Mouse (Mus musculus) R1 (cell line): ENCODE results near the gene Zswim5.

ENCODE experiments used
- DNase-seq: peaks from one replicate; pipeline ENCODE4 v3.0.0-alpha.2; 2018; ENCODE audit warnings: low read depth, low spot score

Zswim5 gene

DNA sequence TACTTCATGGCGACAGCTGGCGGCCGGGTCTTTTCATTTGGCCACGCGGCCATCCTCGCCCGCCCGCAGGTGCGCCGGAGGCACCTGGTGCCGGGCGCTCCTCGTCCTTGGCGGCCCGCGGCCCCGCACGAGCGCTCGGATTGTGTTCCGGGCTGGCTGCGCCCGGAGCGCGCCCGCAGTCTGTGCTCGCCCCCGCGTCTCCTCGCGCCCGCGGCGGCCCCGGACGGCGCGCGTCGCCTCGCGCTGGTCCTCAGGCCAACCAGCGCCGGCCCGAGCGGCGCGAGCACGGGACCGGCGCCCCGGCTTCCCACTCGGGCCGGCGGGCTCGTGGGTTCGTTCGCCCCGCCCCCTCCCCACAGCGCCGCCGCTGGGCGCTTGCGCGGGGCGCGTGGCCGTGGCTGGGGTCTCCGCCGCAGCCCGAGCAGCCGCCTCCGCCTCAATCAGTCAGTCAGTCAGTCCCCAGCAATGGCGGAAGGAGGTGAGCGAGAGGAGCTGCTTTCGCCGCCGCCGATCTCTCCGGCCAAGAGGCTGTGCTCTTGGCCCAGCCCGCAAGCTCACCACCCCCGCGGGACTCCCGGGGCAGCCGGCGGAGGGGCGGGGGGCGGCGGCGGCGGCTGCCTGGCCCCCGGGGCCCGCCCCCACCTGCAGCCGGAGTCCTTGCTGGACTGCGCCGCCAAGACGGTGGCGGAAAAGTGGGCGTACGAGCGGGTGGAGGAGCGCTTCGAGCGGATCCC is at the start of gene Zswim5:
Gene Zswim5 (plus strand): TSS at position 382 of the 734 bp plus-strand sequence.
- DNase-seq: peak; percentile 71

DNA sequence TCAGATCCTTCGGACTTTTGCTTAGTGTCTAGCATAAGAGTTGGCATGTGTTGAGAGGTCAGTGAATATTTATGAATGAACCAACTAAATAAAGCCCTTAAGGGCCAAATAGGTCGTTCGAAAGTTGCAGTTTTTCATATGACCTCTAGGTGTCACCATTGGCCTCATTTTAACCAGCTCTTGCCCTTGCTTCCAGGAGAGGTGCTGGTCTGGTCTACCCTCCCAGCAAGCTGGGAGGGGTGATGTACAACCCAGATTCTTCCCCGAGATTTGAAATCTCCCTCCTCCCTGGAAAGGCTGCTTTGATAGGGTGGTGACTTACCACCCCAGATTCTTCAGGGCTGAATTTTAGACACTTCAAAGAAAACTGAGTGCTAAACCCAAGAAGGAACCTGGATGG is 49.4 kb upstream of the Zswim5 start:
- DNase-seq: peak; percentile 87

DNA sequence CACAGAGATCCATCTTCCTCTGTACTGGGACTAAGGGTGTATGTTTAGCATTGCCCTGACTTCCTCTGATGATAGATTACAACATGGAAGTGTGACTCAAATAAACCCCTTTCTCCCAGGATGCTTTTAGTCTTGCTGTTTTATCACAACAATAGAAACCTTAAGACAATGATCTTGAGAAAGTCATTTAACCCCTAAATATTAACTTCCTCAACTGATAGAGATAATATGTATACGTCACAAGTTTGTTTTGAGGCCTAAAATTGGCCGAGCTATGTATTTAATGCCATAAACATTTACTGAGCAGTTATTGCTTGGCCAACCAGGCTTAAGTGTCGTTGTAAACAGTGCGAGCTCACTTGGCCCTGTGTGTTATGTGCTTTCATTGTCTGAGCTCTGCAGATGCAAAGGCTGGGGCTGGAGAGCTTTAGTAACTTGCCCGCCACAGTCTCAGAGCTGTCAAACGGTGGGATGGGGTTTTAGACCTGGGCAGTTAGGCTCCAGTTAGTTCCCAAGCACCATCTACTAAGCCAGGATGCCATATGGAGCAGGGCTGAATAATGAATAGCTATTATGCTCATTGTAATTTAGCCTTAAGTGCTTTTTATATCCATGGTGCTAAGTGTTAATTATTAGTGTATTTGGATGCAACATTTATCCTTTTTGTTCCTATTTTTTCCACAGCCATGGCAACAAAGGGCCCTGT is 47.7 kb upstream of the Zswim5 start:
- no peak for DNase-seq

DNA sequence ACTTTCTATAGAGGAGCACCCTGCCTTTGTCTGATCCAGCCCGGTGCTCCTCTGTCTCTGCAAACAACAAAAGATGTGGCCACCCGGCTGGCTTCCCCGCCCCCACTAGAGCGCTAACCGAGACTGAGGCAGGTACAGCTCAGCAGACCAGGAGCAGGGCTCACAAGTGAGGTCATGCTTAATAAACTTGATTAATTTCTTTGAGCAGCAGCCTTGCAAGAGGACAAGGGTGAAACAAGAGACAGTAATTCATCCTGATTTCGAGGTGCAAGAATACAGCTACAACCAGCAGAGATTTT is 47.2 kb upstream of the Zswim5 start:
- no peak for DNase-seq

DNA sequence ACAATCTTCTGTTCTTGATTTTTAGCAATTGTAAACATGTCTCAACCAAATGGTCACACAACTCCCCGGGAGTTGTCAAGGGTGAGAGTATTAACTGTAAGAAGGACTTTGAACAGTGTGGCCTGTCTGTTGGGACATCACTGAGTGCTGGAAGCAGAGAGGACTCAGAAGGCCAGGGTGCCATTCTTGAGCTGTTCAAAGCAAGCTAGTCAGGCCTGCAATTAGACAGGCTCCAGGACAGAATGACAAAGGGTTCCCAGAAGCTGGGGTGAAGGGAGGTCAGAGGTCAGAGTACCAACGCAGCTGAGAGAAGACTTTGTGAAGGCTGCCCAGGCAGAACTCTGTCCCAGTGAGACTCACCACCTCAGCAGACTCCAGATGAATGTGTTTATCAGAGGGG is 38.2 kb upstream of the Zswim5 start:
- DNase-seq: no peak

DNA sequence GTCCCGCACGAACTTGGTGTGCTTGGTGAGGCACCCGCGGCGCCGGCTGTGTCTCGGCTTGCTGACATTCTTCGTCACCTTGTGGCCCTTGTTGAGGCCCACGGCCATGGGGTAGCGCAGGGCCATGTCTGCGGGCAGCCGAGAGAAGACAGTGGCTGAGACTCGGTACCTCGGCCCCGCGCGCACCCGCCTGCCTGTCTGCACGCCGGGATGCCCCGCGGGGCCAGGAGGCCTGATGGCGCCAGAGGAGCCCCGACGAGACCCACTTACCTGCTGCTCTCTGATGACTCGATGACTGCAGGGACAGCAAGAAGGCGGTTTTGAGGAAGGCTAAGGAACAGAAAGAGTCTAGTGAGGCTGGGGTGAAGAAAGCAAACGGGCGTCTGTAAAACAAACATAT is 37.1 kb upstream of the Zswim5 start:
- DNase-seq: peak; percentile 48

DNA sequence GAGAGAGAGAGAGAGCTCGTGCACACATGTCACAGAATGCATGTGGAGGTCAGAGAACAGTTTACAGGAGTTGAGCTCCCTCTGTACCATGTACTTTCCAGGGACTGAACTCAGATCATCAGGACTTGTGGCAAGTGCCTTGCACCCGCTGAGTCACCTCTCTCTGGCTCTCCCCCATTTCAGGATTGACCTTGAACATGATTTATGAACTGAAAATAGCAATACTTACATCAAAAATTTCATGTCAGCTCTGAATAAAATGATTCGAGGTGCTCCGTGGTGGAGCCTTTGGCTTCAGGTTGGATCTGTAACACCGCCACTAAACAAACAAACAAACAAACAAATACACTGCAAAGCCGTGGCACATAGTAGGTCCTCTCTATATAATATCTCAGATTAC is 36.3 kb upstream of the Zswim5 start:
- no peak for DNase-seq

DNA sequence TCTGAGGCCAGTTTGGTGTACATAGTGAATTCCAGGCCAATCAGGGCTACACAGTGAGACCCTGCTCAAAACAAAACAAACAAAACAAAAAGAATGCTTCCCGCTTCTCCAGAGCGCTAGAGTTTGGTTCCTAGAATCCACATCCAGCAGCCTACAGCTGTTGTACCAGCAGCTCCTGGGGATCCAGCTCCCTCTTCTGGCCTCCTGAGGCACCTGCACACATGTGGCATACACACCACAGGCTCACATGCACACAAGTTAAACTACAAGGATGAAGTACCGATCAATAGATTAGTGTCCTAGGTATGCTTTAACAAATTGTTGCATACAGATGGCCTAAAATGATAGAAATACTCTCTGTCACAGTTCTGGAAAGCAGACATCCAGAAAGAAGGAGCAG is 32.9 kb upstream of the Zswim5 start:
- DNase-seq: peak; percentile 79

DNA sequence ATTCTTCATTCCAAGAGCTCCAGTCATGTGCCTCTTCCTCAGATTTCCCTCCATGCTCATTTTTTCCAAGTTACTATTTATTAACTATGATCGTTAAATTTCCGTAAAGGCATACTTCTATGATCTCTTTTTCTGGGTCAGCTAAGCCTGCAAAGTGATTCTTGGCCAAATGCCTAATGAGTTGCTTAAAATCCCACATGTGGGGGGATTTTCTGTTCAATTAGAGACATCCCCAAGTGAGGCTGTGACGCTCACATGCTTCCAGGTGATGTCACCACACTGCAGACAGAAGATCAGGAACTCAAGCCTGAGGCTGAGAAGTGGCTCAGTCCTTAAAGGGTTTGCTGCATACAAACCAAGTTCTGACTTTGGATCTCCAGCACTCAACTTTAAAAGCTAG is 27.3 kb upstream of the Zswim5 start:
- DNase-seq: no peak

DNA sequence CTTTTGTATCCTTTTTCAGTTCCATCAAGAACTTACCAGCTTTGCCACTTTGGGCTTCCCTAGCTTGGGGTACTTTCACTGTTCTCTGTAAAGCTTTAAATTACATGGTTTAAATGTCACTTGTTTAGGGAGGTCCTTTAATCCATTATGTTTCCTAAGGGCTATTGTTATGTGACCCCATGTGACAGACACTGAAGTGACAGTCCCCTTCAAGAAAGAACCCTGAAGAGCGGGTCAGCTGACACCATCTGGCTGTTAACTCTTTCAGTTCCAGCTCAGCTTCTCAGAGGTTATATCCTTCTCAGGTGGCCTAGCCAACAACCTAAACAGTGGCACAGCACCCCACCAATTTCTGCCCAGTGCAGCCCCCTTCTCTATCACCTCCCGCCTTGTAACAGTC is 22.9 kb upstream of the Zswim5 start:
- no peak for DNase-seq

DNA sequence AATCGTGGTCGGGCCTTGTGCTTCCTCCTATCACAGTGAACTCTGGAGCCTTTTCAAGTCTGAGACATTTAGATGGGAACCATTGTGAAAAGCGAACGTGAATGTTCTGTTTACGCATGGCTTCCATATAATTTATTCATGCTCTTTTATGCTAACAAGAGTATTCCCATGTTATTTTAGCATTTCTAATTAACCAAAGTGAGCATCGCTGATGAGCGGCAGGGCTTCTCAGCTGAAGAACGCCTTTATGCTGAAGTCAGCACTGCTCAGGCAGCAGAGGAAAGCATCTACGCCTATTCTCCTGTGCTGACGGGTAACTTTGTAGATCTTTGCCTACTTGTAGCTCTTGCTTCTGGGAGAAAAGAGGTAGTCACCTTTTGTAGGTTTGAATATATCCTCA is 20.0 kb upstream of the Zswim5 start:
- no peak for DNase-seq

DNA sequence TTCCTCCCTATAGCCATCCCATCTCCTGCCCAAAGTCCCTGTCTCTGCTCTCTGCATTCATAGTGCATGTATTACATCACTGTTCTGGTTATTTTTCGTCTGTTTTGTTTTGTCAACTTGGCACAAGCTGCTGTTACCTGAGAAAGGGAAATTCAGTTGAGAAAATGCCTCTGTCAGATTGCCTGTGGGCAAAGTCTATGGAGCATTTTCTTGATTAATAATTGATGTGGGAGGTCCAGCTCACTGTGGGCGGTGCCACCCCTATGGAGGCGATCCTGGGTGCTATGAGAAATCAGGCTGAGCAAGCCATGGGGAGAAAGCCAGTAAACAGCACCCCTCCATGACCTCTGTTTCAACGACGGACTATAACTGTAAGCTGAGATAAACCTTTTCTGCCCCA is 17.5 kb upstream of the Zswim5 start:
- no peak for DNase-seq

DNA sequence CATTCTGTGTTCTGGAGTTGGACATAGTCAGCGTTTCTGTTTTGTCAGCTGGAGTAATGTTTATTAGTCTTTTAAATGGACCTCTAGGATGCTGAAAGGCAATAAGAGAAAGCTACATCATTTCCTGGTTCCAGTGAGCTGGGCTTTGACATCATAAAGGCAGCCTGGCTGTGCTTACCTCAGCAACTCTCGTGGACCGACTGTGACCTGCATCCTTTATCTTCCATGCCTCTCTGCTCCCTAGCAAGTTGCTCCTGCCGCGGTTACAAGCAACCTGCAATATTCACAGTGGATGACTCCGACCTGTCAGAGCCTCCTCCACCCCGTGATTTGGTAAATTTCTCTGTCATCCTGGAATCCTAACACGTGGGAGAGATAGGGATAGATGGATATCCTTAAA is 15.2 kb upstream of the Zswim5 start:
- no peak for DNase-seq

DNA sequence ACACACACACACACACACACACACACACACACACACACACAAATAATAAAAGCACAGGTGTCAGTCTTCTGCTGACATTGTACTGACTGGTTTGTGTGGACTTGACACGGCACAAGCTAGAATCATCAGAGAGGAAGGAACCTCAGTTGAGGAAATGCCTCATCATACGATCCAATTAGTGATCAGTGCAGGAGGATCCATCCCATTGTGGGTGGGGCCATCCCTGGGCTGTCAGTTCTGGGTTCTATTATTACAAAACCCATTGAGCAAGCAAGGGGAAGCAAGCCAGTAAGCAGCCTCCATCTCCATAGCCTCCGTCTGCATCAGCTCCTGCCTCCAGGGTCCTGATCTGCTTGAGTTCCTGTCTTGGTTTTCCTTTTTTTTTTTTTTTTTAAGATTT is 7.3 kb upstream of the Zswim5 start:
- DNase-seq: no peak

DNA sequence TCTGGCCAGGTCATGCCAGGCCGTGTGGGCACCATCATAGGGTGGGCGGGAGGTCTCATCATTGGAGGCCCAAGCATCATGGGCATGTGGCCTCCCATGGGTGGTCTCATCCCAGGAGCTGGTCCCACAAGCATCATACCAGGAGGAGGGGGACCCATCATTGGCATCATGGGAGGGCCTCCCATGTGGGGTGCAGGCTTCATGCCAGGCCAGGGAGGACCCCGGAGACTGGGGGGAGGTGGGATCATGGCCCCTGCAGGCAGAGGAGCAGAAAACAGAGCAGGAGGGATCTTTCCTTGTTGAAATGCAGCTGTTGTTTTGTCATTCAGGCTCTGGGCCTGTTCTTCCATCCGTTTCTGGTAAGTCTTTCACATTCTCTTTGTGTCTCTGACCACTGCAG is 2.6 kb upstream of the Zswim5 start:
- DNase-seq: no peak

DNA sequence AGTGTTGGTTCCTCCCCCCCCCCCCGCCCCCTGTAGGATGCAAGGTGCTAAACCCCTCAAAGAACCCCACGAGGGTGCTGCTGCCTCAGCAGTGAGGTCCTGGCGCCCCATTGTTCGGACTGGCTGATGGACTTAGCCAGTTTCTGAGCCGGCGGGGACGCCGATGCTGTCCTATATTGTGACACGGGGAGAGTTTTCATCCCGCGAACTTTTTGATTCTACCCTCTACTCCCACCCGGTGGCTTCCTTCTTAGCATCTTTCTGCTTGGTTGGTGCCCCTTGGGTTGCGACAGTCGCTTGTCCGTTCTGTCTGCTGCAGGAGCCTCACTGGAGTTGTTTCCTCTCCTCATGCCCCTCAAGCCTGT is 564 bp upstream of the Zswim5 start:
- DNase-seq: peak; percentile 68

DNA sequence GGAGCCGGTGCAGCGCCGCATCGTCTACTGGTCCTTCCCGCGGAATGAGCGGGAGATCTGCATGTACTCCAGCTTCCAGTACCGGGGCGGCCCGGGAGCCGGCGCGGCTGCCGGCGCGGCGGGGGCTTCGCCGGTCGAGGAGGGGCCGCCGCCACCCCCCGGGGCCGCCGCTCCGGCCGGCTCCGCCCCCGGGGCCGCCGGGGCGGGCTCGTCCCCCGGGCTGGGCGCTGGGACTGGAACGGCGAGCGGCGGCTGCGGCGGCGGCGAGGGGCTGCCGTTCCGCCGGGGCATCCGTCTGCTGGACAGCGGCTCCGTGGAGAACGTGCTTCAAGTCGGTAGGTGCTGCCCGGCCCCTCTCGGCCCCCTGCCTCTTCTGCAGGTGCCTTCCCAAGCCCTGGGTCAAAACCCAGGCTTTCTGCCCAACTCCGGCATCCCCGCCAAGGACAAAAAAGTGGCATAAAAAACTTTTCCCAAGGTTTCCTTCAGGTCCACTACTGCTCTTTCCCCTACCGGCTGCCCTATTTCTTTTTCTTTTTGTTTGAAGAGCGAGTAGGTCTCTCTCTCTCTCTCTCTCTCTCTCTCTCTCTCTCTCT is 649 bp downstream of the Zswim5 start:
- peak; percentile 49 for DNase-seq

DNA sequence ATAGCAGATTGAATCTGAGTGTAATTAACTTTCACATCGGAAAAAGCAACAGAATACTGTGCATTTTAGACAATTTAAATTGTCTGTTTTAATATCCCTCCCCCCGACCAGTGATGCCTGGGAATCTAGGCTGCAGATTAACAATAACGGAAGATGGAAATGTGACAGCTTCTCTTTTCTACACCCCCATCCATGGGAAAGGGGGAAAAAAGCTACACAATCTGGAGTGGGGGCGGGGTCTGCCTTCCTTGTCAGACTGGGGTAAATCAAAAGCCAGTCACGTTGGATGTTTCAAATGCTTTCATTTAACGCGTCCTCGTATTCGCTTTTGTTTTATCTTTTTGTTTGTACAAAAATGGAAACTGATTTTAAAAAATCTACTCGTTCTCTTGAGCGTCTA is 1.3 kb downstream of the Zswim5 start:
- peak; percentile 41 for DNase-seq

DNA sequence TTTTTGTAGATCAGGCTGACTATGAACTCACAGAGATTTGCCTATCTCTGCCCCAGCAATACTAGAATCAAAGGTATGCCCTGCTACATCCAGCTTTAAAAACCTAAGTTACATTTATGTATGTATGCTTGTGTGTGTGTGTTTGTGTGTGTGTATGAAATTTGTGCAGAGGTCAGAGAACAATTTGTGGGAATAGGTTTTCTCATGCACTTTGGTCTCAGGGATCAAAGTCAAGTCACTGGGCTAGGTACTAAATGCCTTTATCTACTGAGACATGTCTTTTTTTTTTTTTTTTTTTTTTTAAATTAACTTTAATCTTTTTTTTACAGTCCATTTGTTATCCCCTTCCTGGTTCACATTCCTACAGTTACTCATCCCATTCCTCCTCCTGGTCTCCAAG is 5.5 kb downstream of the Zswim5 start:
- DNase-seq: no peak

DNA sequence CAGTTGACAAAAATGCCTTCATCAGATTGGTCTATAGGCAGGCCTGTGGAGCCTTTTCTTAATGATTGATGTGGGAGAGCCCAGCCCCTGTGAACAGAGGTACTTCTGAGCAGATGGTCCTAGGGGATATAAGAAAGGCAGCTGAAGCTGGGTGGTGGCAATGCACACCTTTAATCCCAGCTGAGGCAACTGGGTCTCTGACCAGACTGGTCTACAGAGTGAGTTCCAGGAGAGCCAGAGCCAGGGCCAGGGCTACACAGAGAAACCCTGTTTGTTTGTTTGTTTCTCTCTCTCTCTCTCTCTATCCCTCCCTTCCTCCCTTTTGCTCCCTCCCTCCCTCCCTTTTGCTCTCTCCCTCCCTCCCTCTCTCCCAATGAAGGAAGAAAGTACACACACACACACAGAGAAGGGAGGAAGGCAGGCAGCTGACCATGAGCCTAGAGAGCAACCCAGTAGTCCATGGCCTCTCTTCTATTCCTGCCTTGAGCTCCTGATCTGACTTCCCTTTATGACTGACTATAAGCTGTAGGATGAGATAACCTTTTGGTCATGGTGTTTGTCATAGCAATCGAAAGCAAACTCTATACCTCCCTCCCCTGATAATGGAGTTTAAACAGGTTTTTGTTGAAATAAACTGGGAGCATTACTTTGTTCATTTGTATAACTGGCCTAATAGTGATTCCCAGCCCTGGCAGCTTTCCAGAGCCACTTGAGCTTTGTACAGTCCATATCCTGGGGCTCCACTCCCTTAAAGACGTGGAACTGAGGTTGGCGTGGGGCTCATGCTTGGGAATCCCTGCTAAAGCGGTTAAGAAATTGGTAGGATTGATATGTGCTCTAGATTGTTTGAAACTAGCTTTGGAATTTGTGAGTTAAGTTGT is 17.3 kb downstream of the Zswim5 start:
- DNase-seq: no peak

DNA sequence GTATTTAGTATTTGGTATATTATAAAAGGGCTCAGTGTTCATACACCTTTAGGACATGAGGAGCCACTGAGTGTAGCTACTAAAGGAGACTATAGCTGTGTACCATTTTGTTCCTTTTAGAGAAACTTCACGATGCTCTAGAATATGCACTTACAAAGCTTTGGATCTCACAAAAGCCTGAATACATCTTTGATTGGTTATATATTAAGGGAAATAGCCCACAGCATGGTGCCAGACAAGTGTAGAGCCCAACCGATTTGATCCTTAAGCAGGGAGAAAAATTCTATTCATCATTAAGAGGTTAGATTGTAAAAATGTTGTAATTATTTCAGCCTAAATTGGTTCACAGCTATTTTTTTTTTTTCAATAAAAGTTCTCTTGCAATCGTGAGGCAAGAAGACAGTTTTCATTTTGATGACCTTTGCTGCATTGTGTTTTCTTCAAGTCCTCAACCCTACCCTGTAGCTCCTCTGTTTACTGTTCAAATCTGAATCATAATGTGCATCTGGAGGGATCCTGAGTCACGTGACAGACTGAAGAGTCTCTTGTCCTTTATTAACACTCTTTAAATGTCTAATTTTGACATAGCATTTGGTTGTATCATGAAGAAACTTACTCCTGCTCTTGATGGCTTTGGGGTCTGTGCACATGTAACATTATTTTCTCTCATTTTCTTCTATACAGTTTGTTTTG is 33.5 kb downstream of the Zswim5 start:
- peak; percentile 10 for DNase-seq

DNA sequence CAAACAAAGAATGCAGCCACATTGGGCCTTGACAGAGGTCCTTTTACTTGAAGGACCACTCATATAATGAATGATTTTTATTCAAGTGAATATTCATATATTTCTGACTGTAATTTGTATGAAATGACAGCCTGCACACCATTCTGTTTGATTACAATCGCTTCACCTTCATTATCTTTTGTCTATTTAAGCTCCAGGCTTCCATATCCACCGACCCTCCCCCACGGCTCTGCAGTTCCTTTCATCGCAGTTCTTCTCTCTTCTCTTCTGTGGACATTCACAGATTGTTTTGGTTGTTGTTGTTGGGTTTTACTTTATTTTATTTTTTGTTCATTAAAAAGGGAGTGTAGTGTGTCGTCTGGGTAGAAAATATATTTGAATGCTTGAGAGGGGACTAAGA is 34.0 kb downstream of the Zswim5 start:
- no peak for DNase-seq
